Mouse (Mus musculus) spleen, adult 2 months (tissue): ENCODE measurements around the gene Styk1. TPM values are rescaled to one million over a fixed set of nuclear protein-coding genes. Genes with fewer than 3 reads are reported as not detected.

Source experiments
- DNase-seq, 2 experiments: peaks; one replicate each; pipeline versions ENCODE4 v3.0.0 to v3.0.0-alpha.2; 2012 to 2021; ENCODE audit warnings: low spot score in 2 of 2, low read depth in 1 of 2
- H3K27ac ChIP-seq: fragments of 200-500 bp; 2 replicates; pipeline ENCODE4 v1.5.1; 2012; ENCODE audit warnings: low read length, inconsistent platforms; ENCODE audit not compliant: insufficient read depth
- H3K27me3 ChIP-seq: fragments of 200-500 bp; 2 replicates; pipeline ENCODE4 v1.6.1; 2012; ENCODE audit warnings: mild to moderate bottlenecking, moderate library complexity, low read length, inconsistent platforms; ENCODE audit not compliant: control insufficient read depth, insufficient read depth
- H3K36me3 ChIP-seq: fragments of 200-500 bp; 2 replicates; pipeline ENCODE4 v1.6.1; 2012; ENCODE audit warnings: mild to moderate bottlenecking, low read length, inconsistent platforms; ENCODE audit not compliant: control insufficient read depth, insufficient read depth
- H3K4me1 ChIP-seq: fragments of 200-500 bp; 2 replicates; pipeline ENCODE4 v1.6.1; 2011; ENCODE audit warnings: inconsistent platforms; ENCODE audit not compliant: control insufficient read depth, insufficient read depth, insufficient read length
- H3K4me3 ChIP-seq: fragments of 200-500 bp; 2 replicates; pipeline ENCODE4 v1.5.1; 2011; ENCODE audit warnings: mild to moderate bottlenecking, inconsistent platforms; ENCODE audit not compliant: insufficient read depth, insufficient read length; ENCODE audit errors: extremely low read depth
- CTCF ChIP-seq: fragments of 200-500 bp; IDR thresholded peaks from 2 replicates; pipeline ENCODE4 v1.5.1; 2011; ENCODE audit warnings: mild to moderate bottlenecking, inconsistent platforms; ENCODE audit not compliant: insufficient read depth, insufficient read length, insufficient replicate concordance; ENCODE audit errors: extremely low read depth
- POLR2A ChIP-seq: fragments of 200-500 bp; IDR thresholded peaks from 2 replicates; pipeline ENCODE4 v1.6.1; 2011; ENCODE audit warnings: low read depth, low read length, inconsistent platforms
- WGBS: fragments of 180-500 bp; shearing (Covaris S2); methylation state at CpG from one replicate; pipeline ENCODE4 v1.1.7; 2018; 5-methylcytosine and 5-hydroxymethylcytosine counted together
- polyA plus RNA-seq: library from polyadenylated mRNA; depleted of rRNA; stranded (reverse); fragments of >200 nt; gene quantifications from 2 replicates; pipeline ENCODE4 v1.2.3, GENCODE M21; 2012

The Styk1 gene
- polyA plus RNA-seq, 1 experiment: 1.3 TPM

DNA sequence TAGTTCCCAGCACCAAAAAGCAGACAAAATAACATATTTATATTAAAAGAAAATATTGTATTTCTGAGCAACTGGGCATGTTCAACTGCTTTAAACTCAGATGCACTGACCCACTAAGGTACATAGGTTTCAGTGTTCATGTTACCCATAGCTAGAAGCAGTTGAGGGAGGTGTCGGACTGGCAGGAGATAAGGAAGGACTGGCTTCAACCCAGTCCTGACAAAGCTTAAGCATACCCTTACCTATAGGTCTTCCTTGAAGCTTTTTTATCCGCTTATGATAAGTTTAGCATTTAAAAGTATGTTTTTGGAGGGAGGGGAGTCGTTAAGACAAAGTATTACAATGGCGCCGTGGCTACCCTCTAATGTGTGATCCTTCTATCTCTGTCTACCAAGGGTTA, 17.4 kb upstream of the Styk1 start:
- H3K4me3 ChIP-seq: no peak overlapping the region
- no peaks in the 10 kb centered on the region for H3K27me3 ChIP-seq
- no peak for DNase-seq
- WGBS: 94% methylated on average over 5 of the region's 5 CpGs
- H3K4me1 ChIP-seq: no peaks in the 10 kb centered on the region
- no peak overlapping the region for H3K27ac ChIP-seq
- TF ChIP-seq CTCF (no peak), POLR2A (no peak)
- peaks cover 8% of the 10 kb centered on the region for H3K36me3 ChIP-seq

- no peak for DNase-seq
- Histone ChIP-seq H3K36me3 (peaks cover 10% of the 10 kb centered on the region), H3K4me1 (no peaks in the 10 kb centered on the region), H3K27ac (no peak overlapping the region), H3K4me3 (no peak overlapping the region), H3K27me3 (no peaks in the 10 kb centered on the region)
- 93% methylated on average over 8 of the region's 8 CpGs for whole genome bisulfite sequencing
- TF ChIP-seq POLR2A (no peak), CTCF (no peak)
Observed at GRCm38 (mm10) chr6:131369866-131370616, 16.6 kb upstream of the Styk1 start.

DNA sequence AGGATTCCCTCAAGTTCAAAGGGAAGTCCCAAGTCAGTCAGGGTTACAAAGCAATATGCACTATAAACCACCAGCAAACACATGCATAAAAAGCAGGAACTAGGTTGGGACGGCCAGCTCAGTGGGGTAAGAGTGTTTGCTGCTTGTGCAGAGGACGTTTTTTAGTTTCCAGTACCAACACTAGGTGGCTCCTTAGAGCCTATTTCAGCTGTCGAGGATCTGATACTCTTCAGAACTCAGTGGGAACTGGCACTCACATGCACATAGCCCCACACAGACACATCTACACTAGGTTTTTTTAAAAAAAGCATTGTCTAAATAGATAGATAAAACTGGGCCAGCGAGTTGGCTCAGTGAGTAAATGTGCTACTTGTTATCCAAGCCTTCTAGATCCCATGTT, 13.7 kb upstream of the Styk1 start:
- Histone ChIP-seq H3K36me3 (peaks cover 19% of the 10 kb centered on the region), H3K27ac (no peak overlapping the region), H3K27me3 (no peaks in the 10 kb centered on the region), H3K4me1 (no peaks in the 10 kb centered on the region), H3K4me3 (no peak overlapping the region)
- no peak for DNase-seq
- WGBS: 42% methylated on average over 4 of the region's 4 CpGs
- TF ChIP-seq CTCF (peak; percentile 11; the same call in 1 of the 2 replicates), POLR2A (no peak)

DNA sequence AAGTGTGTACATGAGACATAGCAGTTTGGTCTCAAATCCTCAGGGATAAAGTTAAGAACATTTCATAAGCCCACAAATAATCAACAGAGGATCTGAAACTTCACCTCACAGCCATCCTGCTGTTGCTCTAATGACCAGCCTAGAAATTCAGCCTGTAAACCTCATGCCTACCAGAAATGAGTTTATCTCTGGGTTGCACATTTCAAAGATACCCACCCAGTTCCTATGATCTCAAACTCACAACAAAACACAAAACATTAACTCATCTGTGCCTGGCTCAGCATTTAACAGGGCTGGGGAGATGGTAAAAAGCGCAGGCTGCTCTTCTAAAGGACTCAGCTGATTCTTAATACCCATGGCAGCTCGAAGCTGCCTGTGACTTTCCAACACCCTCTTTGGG, 11.0 kb upstream of the Styk1 start:
- no peaks in the 10 kb centered on the region for H3K4me1 ChIP-seq
- no peak for TF ChIP-seq POLR2A
- TF ChIP-seq CTCF: no peak
- peaks cover 17% of the 10 kb centered on the region for H3K36me3 ChIP-seq
- H3K27ac ChIP-seq: no peak overlapping the region
- H3K4me3 ChIP-seq: no peak overlapping the region
- no peak for DNase-seq
- WGBS: 56% methylated on average over 2 of the region's 2 CpGs
- H3K27me3 ChIP-seq: no peaks in the 10 kb centered on the region

DNA sequence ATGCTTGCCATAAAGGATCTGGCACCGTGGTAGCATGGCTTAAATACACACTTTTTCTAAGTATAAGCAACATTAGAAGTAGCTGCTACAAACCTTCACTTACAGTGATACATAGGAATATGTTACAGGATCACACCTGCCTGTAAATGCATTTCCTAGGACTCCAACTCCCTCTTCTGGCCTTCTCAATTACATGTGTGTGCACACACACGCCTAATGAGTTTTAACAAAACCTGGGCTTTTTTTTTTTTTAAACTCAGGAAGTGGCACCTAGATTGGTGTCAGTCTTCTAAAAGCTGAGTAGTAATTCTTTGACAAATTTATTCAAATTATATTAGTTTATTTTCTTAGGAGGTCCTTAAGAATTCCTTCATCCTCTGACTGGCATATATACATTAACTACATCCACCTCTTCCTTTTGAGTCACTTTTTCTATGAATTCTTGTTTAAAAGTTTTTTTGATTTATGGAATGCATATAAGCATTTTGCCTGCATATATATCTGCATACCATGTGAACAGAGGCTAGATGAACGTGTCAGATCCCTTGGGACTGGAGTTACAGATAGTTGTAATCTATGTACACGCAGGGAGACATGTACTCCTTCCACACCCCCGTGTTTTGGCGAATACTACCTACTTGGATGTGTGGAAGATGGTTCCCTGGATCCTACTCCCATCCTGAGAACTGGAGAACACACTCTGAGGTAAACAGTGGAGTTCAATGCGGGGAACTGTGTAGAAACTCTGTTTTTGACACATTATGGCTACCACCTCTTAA, 9.8 kb upstream of the Styk1 start:
- TF ChIP-seq POLR2A: no peak
- no peak for TF ChIP-seq CTCF
- H3K4me3 ChIP-seq: no peak overlapping the region
- H3K36me3 ChIP-seq: peaks cover 15% of the 10 kb centered on the region
- H3K27me3 ChIP-seq: no peaks in the 10 kb centered on the region
- DNase-seq: no peak
- H3K27ac ChIP-seq: no peak overlapping the region
- 84% methylated on average over 7 of the region's 7 CpGs for whole genome bisulfite sequencing
- no peaks in the 10 kb centered on the region for H3K4me1 ChIP-seq

- DNase-seq: no peak
- TF ChIP-seq POLR2A (no peak), CTCF (no peak)
- 85% methylated on average over 5 of the region's 5 CpGs for WGBS
- Histone ChIP-seq H3K36me3 (peaks cover 13% of the 10 kb centered on the region), H3K27ac (no peak overlapping the region), H3K27me3 (0 out of 2 replicates have a peak, but pooled peaks cover under 1% of the 10 kb centered on the region), H3K4me3 (no peak overlapping the region), H3K4me1 (no peaks in the 10 kb centered on the region)
Observed at GRCm38 (mm10) chr6:131360693-131361092, 7.3 kb upstream of the Styk1 start.
